Mouse (Mus musculus): ENCODE data around the gene Lrrtm3. TPM values are rescaled to one million over a fixed set of nuclear protein-coding genes. Genes with fewer than 3 reads are reported as not detected.

Gene Lrrtm3
- polyA plus RNA-seq, 1 experiment, result not detected

- H3K4me3 ChIP-seq (replicated peaks), result no peak overlapping the region
- no peaks in the 10 kb centered on the region for H3K27me3 ChIP-seq (ENCODE audit: control insufficient read depth)
- TF ChIP-seq TAL1 (IDR thresholded peaks at IDR 0.05; ENCODE audit: low read length) (no peak), GATA1 (IDR thresholded peaks at IDR 0.05; ENCODE audit: low read length) (no peak)
- H3K4me1 ChIP-seq (ENCODE audit: control insufficient read depth), result no peaks in the 10 kb centered on the region
- peaks cover 2% of the 10 kb centered on the region; the same call in 1 of the 2 replicates for H3K9me3 ChIP-seq (ENCODE audit: control insufficient read depth, low read length)
- H3K36me3 ChIP-seq (ENCODE audit: control insufficient read depth), result no peaks in the 10 kb centered on the region
Observed at GRCm38 (mm10) chr10:64075944-64076343, 14.1 kb downstream of the Lrrtm3 start.

GRCm38 (mm10) chr10:64063704-64064103 is 26.4 kb downstream of the Lrrtm3 start:
- Histone ChIP-seq H3K4me3 (replicated peaks) (no peak overlapping the region), H3K4me1 (ENCODE audit: control insufficient read depth) (no peaks in the 10 kb centered on the region), H3K36me3 (ENCODE audit: control insufficient read depth) (no peaks in the 10 kb centered on the region), H3K27me3 (ENCODE audit: control insufficient read depth) (no peaks in the 10 kb centered on the region), H3K9me3 (ENCODE audit: control insufficient read depth, low read length) (peaks cover 18% of the 10 kb centered on the region)
- TF ChIP-seq TAL1 (IDR thresholded peaks at IDR 0.05; ENCODE audit: low read length), result no peak
- TF ChIP-seq GATA1 (IDR thresholded peaks at IDR 0.05; ENCODE audit: low read length), result no peak

- no peaks in the 10 kb centered on the region for H3K4me1 ChIP-seq (ENCODE audit: control insufficient read depth)
- TF ChIP-seq GATA1 (IDR thresholded peaks at IDR 0.05; ENCODE audit: low read length) (no peak), TAL1 (IDR thresholded peaks at IDR 0.05; ENCODE audit: low read length) (no peak)
- no peaks in the 10 kb centered on the region for H3K27me3 ChIP-seq (ENCODE audit: control insufficient read depth)
- no peak overlapping the region for H3K4me3 ChIP-seq (replicated peaks)
- H3K36me3 ChIP-seq (ENCODE audit: control insufficient read depth), result no peaks in the 10 kb centered on the region
- peaks cover 14% of the 10 kb centered on the region; the same call in 1 of the 2 replicates for H3K9me3 ChIP-seq (ENCODE audit: control insufficient read depth, low read length)
Observed at GRCm38 (mm10) chr10:64049946-64050345, 40.1 kb downstream of the Lrrtm3 start.

DNA sequence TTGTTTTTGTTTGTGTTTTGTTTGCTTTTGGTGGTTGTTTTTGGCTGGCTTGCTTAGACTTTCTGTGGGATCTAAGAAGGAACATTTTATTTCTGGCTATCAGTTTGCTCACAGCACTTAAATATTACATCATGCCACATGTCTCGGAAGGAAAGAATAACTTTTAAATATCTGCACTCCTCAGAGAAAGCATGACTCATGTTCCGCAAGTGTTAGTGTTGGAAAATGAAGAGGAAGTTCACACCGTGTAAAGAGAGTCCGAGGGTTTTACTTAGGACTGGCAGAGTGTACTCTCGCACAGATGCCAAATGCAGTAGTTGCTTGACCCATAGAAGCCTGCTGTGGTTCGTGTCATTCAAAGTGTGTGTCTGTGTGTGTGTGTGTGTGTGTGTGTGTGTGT is 40.9 kb downstream of the Lrrtm3 start:
- H3K36me3 ChIP-seq (ENCODE audit: control insufficient read depth), result no peaks in the 10 kb centered on the region
- peaks cover 14% of the 10 kb centered on the region; the same call in 1 of the 2 replicates for H3K9me3 ChIP-seq (ENCODE audit: control insufficient read depth, low read length)
- TF ChIP-seq TAL1 (IDR thresholded peaks at IDR 0.05; ENCODE audit: low read length) (no peak), GATA1 (IDR thresholded peaks at IDR 0.05; ENCODE audit: low read length) (no peak)
- H3K27me3 ChIP-seq (ENCODE audit: control insufficient read depth), result no peaks in the 10 kb centered on the region
- H3K4me3 ChIP-seq (replicated peaks), result no peak overlapping the region
- no peaks in the 10 kb centered on the region for H3K4me1 ChIP-seq (ENCODE audit: control insufficient read depth)

DNA sequence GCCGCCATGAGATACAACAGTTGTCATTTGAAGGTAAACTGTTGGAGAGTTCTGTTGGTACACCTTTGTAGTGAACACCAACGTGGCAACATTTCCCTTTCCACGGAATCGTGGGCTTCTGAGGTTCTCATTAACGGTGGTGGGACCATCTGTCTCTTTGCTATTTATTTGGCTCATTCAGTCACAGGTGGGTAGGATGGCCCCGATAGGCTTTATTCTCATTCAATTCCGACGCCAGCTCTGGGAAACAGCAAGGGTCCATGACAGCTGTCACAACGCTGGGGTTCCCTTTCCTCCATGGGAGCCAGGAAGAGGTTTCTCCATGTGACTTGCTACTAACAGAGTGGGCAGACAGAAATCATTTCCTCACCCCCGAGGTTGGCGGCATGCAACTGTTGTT is 48.2 kb downstream of the Lrrtm3 start:
- Histone ChIP-seq H3K27me3 (ENCODE audit: control insufficient read depth) (no peaks in the 10 kb centered on the region), H3K9me3 (ENCODE audit: control insufficient read depth, low read length) (peaks cover 30% of the 10 kb centered on the region), H3K36me3 (ENCODE audit: control insufficient read depth) (no peaks in the 10 kb centered on the region), H3K4me3 (replicated peaks) (no peak overlapping the region), H3K4me1 (ENCODE audit: control insufficient read depth) (no peaks in the 10 kb centered on the region)
- TF ChIP-seq TAL1 (IDR thresholded peaks at IDR 0.05; ENCODE audit: low read length) (no peak), GATA1 (IDR thresholded peaks at IDR 0.05; ENCODE audit: low read length) (no peak)

GRCm38 (mm10) chr10:64041218-64041617 is 48.9 kb downstream of the Lrrtm3 start:
- TF ChIP-seq TAL1 (IDR thresholded peaks at IDR 0.05; ENCODE audit: low read length), result no peak
- no peak for TF ChIP-seq GATA1 (IDR thresholded peaks at IDR 0.05; ENCODE audit: low read length)
- Histone ChIP-seq H3K27me3 (ENCODE audit: control insufficient read depth) (no peaks in the 10 kb centered on the region), H3K9me3 (ENCODE audit: control insufficient read depth, low read length) (peaks cover 30% of the 10 kb centered on the region), H3K4me1 (ENCODE audit: control insufficient read depth) (no peaks in the 10 kb centered on the region), H3K4me3 (replicated peaks) (no peak overlapping the region), H3K36me3 (ENCODE audit: control insufficient read depth) (no peaks in the 10 kb centered on the region)

DNA sequence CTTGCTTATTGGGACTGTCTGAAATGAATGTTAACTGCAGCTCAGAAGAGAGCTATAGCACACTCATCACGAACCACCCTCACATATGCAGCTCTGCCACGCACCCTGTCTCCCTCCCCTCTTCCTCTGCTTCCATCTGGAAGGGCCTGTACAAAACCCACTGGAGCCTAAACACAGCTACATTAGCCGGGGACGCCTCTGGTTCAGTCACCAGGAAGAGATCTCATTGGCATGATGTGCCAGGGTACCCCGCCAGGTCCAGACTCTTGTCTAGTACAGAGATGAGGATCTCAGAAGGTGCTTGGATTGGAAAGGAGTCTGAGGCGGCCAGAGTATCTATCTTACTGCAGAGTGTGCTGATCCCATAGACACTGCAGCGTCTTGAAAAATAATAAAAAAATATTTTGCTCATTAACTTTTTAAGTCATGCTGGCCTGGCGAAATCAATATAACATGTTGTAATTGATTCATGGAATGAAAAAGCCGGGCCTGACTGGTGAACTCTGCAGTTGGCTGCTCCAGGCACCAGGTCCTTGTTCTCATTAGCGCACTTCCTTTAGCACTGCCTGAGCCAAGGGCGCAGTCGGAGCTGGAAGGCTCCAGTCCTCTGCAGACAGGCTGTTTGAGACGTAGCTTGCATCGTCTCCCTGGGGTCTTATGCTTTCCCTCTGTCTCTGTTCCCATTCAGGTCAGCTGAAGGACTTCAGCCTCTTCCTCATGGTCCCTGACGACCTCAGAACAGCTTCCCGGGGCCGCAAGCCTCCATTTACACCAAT is 50.1 kb downstream of the Lrrtm3 start:
- peaks cover 30% of the 10 kb centered on the region for H3K9me3 ChIP-seq (ENCODE audit: control insufficient read depth, low read length)

DNA sequence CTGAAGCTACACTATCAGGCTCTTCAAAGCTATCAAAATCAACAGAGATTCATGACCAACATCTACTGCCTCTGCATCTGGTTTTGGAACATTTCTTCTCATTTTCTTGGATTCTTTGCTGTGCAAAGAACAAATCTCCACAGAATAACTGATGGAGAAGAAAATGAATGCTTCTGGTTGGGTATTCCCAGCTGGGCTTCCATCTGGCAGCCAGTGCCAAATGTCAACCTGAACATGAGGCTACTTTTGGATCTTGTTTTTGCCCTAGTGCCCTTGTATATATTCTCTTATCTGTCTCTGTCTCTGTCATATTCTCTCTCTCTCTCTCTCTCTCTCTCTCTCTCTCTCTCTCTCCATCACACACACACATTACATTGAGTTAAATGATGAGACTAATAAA is 59.2 kb downstream of the Lrrtm3 start:
- H3K27me3 ChIP-seq (ENCODE audit: control insufficient read depth), result no peaks in the 10 kb centered on the region
- TF ChIP-seq GATA1 (IDR thresholded peaks at IDR 0.05; ENCODE audit: low read length), result no peak
- no peak for TF ChIP-seq TAL1 (IDR thresholded peaks at IDR 0.05; ENCODE audit: low read length)
- no peaks in the 10 kb centered on the region for H3K36me3 ChIP-seq (ENCODE audit: control insufficient read depth)
- H3K4me1 ChIP-seq (ENCODE audit: control insufficient read depth), result no peaks in the 10 kb centered on the region
- H3K9me3 ChIP-seq (ENCODE audit: control insufficient read depth, low read length), result peaks cover 8% of the 10 kb centered on the region
- H3K4me3 ChIP-seq (replicated peaks), result no peak overlapping the region

More for the DNA sequence above, 50.1 kb downstream of the Lrrtm3 start:
- H3K36me3 ChIP-seq (ENCODE audit: control insufficient read depth), result no peaks in the 10 kb centered on the region
- no peak for TF ChIP-seq TAL1 (IDR thresholded peaks at IDR 0.05; ENCODE audit: low read length)
- no peak for TF ChIP-seq GATA1 (IDR thresholded peaks at IDR 0.05; ENCODE audit: low read length)
- H3K4me3 ChIP-seq (replicated peaks), result no peak overlapping the region
- no peaks in the 10 kb centered on the region for H3K4me1 ChIP-seq (ENCODE audit: control insufficient read depth)
- H3K27me3 ChIP-seq (ENCODE audit: control insufficient read depth), result no peaks in the 10 kb centered on the region

GRCm38 (mm10) chr10:64023340-64023739 is 66.7 kb downstream of the Lrrtm3 start:
- H3K9me3 ChIP-seq (ENCODE audit: control insufficient read depth, low read length), result peaks cover 8% of the 10 kb centered on the region
- no peak overlapping the region for H3K4me3 ChIP-seq (replicated peaks)
- no peak for TF ChIP-seq GATA1 (IDR thresholded peaks at IDR 0.05; ENCODE audit: low read length)
- no peak for TF ChIP-seq TAL1 (IDR thresholded peaks at IDR 0.05; ENCODE audit: low read length)
- H3K4me1 ChIP-seq (ENCODE audit: control insufficient read depth), result no peaks in the 10 kb centered on the region
- H3K36me3 ChIP-seq (ENCODE audit: control insufficient read depth), result no peaks in the 10 kb centered on the region
- no peaks in the 10 kb centered on the region for H3K27me3 ChIP-seq (ENCODE audit: control insufficient read depth)

Data from erythroblast, embryonic 14.5 days (primary cell).